Mouse (Mus musculus) G1E-ER4 (cell line): ENCODE data around the gene Lrch1. TPM values are rescaled to one million over a fixed set of nuclear protein-coding genes. Genes with fewer than 3 reads are reported as not detected.

ENCODE experiments used
- GATA1 ChIP-seq: IDR thresholded peaks from one replicate; pipeline ENCODE4 v1.8.0; 2012; ENCODE audit warnings: low read length, inconsistent platforms
- polyA plus RNA-seq: library from polyadenylated mRNA; stranded (reverse); fragments of >175 nt; gene quantifications from 2 replicates; pipeline ENCODE4 v1.2.3, GENCODE M21; 2012

Gene Lrch1
- polyA plus RNA-seq, 1 experiment, result not detected

DNA sequence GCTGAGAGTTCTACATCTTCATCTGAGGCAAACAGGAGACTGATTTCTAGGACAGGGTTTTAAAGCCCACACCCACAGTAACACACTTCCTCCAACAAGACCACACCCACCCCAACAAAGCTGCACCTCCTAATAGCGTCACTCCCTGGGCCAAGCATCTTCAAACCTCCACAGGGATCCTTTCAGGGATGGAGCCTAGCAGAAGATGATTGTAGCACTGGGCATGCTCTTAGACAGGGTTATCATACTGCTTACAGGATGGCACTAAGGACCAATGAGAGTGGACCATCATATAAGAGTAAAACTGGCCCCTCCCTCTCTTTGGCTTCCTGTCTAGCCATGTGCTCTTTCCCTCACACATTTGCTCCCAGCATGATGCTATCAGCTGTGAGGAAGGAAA is 112.7 kb downstream of the Lrch1 start:
- no peak for TF ChIP-seq GATA1

DNA sequence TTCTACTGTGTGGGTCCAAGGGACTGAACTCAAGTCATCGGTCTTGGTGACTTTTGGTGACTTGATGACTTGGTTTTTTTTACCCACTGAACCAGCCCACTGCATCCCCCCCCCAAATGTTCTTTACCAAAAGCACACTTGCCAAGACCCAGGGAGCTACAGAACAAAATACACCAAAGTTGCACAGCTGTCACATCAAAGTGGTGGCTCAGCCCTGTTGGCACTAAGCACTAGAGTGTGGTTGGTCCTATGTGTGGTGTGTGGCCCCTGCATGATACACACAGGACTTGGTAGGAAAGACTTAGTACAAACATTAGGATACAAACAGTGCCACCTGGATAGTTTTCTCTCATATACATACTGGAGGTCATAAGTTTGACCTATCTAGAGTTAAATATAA is 113.5 kb downstream of the Lrch1 start:
- no peak for TF ChIP-seq GATA1

DNA sequence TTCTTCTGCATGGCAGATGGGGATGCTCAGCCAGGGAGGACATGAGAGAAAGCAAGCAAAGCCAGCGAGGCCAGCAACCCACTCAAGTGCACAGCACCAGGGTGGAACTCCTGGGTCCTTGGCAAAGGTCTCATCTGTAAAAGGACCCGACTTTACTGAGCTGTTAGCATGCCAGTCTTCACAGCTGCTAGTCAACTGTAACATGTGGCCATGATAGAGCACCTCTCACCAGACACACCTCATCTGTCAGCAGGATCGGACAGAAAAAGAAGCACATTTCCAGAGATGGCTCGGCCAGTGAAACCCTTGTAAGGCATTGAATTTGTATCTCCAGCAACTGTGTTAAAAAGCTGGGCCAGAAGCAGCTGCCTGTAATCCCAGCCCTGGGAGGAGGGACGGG is 116.0 kb downstream of the Lrch1 start:
- no peak for TF ChIP-seq GATA1

DNA sequence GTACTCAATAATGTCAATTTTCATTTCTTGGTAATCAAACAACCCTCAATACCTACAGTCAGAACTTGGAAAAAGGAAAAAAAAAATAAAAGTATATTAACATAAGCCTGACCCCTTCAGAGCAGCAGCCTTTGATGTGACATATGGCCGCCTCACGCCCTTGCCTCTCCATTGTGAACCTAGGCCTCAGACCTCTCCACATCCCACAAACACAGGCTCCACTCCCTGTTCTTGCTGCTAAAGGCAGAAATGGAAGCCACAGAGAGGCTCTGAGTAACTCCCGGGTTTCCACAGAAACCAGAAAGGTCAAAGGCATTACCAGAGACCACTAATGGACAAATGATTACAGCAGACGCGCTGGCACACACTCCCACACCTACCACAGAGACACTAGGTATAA is 116.6 kb downstream of the Lrch1 start:
- TF ChIP-seq GATA1, result no peak

DNA sequence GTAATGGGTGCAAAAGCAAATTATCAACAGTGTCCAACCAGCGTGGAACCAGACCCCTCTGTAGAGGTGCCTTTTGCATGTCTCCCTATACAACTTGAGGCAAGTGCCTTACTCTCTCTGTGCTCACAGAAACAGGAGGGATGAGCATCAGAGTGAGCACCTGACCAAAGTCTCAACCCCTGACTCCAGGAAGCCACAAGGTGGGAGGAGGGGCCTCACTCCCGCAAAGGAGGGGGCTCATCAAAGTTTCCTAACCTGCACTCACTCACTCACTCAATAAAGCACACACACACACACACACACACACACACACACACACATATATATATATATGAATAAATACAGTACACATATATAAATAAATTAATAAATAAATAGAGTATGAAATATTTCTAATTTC is 117.1 kb downstream of the Lrch1 start:
- TF ChIP-seq GATA1, result no peak

DNA sequence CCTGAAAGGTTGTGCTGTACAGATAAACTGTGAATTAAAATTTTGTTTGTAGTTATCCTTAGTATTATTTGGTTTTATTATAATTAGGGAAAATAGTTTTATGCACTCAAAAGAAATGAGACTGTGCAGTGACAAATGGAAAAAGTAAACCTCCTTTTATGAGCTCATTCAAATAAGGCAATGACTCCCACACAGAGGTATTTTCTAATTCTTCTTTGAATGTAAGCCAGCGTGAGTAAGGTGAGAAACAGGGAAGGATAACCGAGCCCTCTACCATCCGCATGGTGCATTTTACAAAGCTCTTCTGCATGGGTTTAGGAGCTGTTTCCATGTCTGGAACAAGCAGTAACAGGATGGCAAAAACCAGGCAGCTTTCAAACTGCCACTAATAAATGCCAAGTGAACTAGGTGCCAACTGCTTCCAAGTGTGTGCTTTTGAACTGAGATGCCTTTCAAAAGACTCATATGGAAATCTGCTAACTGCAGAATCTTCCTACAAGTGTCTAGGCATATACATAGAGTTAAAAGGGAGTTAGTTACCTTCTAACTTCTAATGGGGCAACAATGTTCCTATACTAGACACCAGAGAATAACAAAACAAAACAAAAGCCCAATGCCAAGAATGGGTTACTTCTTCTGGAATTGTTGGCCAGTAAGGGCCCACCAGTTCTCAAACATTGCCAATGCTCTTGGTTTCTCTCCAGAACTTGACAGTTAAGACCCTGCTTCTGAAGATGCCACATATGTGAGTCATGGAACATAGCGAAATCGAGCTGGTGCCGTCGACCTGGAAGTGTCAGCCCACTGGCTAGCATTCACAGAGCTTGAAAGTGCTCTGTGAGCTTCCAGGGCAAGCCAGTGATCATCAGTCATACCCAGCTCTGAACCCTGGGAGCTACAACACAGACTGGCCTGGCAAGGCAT is 124.7 kb downstream of the Lrch1 start:
- no peak for TF ChIP-seq GATA1

DNA sequence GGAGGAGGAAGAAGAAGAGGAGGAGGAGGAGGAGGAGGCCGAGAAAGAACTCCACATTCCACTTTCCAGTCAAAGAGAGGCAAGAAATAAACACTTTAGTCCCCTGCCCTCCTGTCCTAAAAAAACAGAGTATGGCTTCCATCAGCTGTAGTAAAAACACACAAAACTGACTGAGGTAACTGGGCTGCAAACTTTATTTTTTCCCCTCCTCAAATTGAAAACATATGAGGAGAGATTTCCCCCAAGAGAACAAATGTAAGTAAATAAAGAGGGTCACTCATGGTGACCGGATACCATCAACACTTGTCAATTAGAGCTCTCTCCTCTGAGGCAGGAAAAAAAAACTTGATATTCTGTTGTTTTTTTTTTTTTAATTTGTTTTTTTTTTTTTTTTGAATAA is 125.6 kb downstream of the Lrch1 start:
- TF ChIP-seq GATA1, result no peak

DNA sequence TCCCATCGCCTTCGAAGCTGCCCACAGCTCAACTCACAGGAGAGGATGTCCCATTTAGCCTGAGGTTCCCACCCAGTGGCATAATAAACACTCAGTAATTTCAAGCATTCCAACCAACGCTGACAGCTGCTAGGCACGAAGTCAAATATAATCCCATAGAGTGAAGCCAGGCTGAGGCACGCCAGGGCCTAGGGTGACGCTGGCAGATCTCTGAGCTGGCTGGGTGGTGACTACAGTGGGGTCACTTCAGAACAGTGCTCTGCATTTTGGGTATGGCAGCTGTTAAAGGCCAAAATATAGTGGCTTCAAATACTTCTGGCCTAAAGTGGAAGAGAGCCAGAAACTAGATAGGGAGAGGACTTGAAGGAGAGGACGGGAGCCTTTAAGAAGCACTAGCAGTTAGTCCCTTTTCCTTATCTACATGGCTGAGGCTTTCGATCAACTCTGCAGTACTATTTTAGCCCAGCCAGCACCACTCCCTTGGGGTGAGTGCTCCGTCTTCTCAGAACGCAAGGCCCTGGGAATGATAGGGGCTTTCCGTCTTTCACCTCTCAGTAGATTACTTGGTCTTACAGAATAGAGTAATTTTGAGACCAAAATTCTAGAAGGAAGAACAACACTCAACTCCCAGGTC is 127.4 kb downstream of the Lrch1 start:
- TF ChIP-seq GATA1, result no peak

DNA sequence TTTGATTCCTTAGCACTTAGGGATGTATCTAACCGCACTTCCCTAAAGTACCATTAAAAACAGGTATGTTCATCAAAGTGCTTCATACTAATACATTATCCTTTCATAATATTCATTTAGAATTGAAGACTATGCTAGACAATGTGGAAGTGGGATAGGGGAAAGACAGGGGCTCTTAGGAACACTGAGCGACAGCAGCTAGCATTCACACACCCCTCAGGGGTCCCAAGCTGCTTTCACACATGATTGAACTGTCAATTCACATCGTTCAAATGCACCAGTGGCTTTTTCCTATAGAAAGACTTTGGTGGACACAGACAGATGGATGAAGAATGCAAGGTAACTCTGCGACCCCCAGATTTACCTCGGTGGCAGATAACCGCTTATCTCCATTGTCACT is 131.0 kb downstream of the Lrch1 start:
- no peak for TF ChIP-seq GATA1

DNA sequence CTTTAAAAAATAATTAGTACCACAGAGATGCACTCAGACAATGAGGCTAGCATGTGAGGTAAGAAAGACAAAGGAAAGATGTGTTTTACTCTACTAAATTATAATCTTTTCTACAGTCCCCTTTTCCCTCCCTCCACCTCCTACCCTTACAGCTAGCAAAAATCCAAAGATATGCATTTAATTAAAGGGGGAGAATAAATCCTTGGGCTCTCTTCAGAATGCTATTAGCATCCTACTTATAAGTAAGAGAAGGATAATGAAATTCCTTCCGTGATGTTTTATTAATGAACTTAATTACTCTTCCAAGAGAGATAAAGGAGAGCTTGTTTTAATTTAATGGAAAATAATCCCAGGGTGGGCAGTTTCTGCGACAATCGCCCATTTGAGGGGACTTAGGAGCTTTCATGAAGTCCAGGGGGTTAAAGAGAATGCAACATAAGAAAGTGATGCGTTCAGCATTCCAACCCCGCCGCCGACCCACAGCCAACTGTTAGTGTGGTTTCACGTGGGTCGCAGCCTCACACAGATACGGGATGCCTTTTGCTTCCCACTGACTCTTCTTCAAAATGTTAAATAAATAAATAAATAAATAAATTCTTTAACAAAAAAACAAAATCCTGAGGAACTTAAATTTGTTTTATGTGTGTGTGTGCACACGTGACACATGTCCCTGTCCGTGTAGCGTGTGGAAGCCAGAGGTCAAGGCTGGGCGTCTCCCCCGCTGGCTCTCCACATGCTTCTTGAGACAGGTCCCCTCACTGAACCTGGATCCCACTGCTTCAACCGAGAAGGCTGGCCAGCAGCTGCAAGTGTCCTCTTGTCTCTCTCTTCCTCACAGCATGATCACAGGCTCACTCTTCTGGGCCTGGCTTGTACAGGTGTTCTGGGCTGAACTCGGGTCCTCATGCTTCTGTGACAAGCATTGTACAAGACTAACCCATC is 132.6 kb downstream of the Lrch1 start:
- TF ChIP-seq GATA1, result no peak

DNA sequence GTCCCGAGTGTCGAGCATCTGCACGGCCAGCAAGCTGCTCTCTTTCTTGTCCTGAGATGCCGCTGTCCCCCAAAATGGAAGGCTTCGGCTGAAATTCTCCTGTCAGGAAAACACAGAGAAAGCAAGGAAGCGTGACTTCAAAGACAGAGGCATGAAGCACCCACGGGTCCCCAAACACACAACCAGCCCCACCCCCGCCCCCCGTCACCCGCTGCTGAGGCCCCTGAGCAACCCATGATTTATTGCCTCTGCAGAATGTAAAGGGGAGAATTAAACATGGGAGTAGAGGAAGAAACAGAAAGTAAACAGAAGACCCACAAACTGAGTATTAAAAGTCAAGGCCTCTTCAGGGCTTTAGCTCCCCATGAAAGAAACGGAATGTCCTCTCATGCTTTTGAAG is 136.1 kb downstream of the Lrch1 start:
- no peak for TF ChIP-seq GATA1

DNA sequence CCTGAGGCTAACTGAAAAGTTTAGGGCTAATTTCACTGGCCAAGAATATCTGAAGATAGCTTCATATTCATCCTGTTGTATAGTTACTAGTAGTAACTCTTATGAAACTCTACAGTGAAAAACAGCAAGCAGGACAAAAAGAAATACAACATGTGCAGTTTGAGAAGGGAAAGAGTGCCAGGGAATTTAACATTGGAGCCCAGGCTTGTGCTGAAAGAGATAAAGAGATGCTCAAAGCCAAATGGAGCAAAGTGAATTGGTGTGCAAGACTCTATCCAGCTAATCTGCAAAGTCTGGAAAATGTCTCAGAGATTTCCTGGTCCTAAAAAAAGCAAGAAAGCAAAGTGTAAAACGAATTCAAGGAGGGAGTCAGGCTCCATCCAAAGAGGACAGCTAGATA is 145.7 kb downstream of the Lrch1 start:
- TF ChIP-seq GATA1, result no peak

DNA sequence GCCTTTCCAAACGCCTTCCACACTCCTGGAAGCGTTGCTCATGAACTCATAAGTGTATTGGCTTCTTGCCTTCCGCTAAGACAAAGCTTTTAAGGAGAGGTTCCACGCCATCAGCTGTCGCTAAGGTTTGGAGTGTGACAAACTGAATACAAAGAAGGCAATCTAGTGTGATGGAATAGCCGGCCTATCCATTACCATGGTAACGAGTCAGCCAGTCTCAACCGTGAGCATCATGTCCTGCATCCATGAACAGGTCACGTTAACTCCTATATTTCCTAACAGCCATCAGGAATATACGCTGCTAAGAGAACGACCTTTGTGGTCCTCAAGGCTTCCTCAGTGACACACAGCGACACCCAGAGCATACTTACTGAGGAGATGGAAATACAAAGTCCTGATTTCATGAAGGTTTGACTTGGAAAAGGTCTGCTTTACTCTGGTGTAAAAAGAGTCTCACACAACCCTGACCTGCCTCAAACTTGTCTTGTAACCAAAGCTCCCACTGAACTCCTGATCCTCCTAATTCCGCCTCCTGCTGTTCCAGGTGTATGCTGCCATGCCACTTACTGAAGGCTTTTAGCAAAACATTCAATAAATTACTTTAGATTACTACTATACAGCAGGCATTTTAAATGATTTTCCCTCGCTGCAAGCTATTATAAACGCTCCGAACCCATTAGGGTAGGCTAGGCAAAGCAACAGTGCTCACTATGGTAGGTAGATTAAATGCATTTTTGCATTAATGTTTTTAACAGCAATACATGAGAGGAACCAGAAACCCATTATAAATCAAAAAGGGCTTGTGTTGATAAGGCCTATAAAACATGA is 149.4 kb downstream of the Lrch1 start:
- TF ChIP-seq GATA1, result no peak

DNA sequence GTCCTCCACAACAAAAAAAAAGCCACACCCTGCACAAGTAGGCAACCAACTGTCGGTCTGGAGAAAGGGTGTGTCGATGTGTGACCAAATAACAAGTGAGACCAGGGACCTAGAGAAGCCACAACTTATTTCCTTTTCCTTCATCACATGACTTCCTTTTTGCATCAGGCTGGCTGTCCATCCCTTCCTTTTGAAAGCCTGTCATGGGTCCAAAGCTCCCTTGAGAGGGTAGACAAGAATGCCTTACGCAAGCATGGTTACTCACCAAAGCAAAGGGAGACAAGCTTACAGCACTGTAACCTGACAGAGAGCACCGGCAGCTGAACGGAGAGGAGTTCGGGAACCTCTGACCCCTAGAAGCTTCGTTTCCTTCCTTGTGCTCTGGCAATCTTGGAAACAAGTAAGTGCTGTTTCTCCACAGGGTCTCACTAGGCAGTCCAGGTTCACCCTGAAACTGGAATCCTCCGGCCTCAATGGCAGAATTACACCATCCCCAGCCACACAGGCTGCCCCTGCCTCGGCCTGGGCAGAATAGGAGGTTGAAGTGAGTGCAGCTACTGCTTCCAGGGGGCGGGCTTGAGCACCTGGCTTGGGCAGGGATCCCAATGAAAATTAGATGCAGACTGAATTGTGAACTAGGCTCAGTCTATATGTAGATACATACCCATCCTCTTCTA is 150.2 kb downstream of the Lrch1 start:
- TF ChIP-seq GATA1, result no peak
